Mouse (Mus musculus) cerebellum, postnatal 4 days (tissue): ENCODE results near the gene Clec1b.
A peak's percentile ranks its signal among the peaks of the same experiment; 100 is the strongest.

ENCODE experiments used
- DNase-seq, 2 experiments: peaks; one replicate each; pipeline ENCODE4 v3.0.0; 2022; ENCODE audit warnings: low spot score in 2 of 2, mixed read lengths in 1 of 2

Clec1b gene

DNA sequence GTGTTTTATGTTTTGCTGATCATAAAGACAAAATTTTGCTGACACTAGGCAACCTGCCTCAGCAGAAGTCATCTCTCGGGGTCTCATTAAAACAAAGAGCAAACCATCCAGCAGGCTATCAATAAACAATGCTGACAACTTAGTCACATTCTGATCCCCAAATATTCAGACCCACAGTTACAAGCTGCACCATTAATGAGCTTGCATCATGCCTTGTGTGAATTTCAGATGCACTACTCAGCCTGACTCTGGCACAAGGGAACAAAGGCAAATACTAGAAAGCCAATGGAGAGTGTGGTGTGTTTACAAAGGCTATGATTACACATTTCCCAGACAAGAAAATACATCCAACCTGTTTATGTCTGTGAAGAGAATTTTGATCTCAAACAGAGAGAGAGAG lies 17.1 kb downstream of the Clec1b start:
- DNase-seq = no peak

DNA sequence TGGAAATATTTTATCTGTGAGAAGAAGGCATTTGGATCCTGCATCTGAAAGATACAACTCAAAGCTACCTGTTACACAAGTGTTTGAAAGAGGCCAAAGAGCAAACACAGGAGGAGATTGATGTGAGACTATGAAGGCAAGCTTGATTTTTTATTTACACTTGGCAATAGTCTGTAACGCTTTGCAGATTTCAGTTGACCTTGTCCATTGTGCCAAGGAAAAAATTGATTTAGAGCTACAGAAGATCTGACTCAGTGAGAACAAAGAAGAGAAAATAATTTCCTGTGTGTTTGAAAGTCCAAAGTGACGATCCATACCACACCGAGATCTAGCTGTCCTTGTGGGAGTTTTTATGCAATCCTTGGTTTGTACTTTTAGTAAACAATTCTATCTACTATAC lies 25.2 kb downstream of the Clec1b start:
- no peak for DNase-seq

DNA sequence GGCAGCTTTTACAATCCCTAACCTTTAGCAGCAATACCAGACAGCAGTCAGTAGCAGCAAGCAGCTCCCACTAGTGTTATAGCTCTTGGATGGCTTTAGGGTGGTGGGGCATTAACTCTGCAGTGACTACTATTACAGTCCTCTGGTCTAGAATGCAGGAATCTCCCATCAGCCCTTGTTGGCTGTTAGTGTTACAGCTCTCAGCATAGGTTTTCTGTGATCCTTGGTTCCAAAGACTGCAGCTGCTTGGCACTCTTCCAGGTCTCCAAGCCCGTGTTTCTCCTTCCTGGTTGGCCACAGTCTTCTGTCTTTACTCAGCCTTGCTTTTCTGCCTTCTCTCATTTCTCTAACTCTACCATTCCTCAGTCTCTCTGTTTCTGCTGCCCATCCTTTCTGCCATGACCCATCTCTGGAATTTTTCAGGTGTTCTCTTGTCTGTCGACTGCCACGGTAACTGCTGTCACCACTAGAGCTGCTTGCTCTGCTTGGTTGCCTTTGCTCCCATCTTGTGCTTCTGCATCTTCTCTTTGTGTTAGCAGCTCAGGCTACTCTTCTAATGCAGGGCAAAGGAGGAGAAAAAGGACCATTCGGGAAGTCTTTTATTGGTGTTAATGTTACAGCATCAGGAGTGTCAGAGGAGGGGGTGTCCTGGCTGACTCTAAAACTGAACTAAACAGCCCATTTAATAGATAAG lies 26.1 kb downstream of the Clec1b start:
- peak in 1 of 2 experiments; percentile 6 for DNase-seq

DNA sequence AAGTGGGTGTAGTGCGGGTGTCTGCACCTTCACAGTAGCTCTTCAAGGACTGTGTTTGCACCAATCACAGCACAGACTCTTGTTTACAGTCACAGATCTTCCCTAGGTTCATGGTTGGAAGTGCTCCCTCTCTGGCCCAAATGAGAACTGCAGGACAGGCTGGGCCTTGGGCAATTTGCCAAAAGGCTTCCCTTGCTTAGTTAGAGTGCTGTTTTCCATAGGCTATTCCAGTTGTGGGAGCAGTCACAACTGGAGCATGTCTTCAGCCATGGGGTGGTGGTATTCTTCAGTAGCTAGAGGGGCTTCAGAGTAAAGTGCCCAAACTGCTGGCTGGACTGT lies 26.6 kb downstream of the Clec1b start:
- DNase-seq = peak; percentile 48 to 86

GRCm38 (mm10) chr6:129425217-129425616 lies 28.1 kb downstream of the Clec1b start:
- no peak for DNase-seq

DNA sequence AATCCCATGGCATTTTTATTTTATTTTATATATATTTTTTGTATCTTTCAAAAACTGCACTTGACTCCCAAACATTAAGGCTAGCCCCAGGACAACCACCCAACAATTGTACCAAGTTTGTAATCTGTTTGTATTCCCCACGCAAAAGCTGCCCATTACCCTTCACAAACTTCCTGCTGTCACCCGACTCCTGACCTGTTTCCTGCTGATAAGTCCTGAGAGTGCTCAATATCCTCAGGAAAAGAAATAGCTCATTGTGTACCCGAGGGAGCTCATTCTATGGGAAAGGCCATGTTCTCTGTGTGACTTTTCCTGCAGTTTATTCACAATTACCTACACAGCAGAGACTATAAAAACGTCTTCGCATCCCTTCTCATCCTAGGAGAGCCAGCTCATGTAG lies 28.7 kb downstream of the Clec1b start:
- no peak for DNase-seq

DNA sequence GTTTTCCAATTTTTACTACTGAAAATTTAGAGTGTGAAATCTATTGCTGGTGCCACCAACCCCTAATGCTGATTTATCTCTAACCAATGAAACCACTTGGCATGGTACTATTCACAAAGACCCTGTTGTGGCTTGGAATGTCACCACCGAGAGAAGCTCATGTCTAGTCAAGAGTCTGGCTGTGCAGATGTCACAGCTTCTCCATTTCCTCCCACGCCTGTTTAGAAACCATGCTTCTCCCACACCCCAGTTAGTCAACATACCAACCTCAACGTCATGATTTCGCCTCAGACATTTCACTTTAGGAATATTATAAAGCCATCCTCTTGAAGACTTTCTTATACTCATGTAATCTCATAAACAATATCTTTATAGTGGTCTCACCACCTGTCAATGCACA lies 30.2 kb downstream of the Clec1b start:
- no peak for DNase-seq

GRCm38 (mm10) chr6:129434239-129434638 lies 37.1 kb downstream of the Clec1b start:
- DNase-seq = no peak

GRCm38 (mm10) chr6:129436025-129436424 lies 38.9 kb downstream of the Clec1b start:
- no peak for DNase-seq

DNA sequence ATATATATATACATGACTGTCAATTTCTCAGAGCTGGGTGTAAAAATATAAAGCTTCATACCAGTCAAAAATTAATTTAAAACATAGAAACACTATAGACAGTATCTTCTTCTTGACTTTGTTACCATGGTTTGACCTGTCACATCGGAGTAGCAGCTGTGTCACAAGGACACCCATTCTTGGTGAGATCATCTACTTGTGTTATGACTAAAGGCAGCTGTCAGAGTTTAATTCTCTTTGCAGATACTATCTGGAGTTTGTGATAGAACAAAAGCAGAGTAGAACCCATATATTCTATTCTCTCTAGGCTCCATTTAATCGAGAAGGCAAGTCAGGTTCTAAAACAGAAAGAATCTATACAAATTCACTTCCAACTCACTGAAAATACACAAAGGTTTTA lies 40.9 kb downstream of the Clec1b start:
- DNase-seq = no peak

DNA sequence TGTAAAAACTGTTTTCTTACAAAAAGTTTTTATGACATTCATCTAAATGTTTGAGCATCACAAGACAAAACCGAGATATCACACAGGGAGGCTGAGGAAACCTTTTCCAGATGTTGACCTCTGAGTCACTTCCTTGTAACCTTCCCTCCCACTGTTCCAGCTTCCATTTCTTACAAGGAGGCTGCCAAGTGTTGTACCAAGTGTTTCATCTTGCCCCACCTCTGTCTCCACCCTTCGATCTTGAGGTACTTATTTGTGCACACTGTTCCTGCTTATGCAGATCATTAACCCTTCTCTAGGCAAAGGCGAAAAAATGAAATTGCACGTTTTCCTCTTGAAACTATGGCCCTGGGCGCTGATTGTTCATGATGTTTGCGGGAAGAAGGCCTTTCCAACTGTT lies 52.6 kb downstream of the Clec1b start:
- no peak for DNase-seq

- peak in 1 of 2 experiments; percentile 8 for DNase-seq
Measured at GRCm38 (mm10) chr6:129451411-129452039, 54.4 kb downstream of the Clec1b start, which contains the start of gene Clec1a. Clec1a (minus strand) TSS chr6:129452000.
